Mouse (Mus musculus) right cerebral cortex, adult 2 months (tissue): ENCODE measurements around the gene Sprr4.
"Not testable (repeated sequence)": the region's sequence is repeated elsewhere in the genome, so short reads cannot be mapped to it uniquely, and the experiment has no call there.

Experiments used
- DNase-seq, 2 experiments: peaks; one replicate each; pipeline ENCODE4 v3.0.0; 2021 to 2022; ENCODE audit warnings: low spot score in 2 of 2

Gene Sprr4

DNA sequence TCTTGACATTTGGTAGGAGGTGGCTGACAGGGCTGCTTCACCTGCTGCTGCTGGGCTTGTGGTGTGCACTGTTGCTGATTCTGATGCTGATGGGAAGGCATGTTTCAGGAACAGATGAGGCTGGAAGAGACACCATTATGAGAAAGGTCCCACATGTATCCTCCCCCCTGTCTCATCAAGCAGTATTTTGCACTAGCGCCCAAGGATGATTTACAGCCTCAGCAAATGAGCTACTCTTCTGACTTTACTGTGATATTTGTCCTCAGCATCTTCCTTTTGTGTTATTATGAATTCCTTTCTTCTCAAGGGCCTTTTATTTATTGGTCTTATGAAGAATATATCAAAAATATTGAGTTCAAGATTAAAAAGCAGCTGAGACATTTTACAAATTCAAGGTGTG, at the start of gene Sprr4:
Sprr4 (minus strand) TSS at position 101 of the 400 bp plus-strand sequence.
- DNase-seq: no peak

DNA sequence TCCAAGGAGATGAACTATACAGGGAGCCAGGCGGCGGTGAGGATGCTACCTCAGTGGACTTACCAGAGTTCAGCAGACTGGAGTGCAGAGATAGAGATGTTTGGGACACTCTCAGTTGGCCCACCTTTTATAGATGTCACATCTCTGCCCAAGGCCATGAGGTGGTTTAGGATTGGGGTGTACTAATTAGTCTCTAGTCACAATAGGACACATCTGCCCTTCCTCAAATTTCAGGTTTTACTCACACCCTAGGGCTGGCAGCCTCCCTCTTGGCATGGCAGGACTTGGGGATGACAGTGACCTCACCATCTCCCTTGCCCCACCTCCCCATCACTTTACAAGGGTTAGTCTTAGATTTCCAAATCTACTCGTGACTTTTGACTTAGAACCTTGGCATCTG, 34.1 kb upstream of the Sprr4 start, which contains the start of gene 2310046K23Rik:
2310046K23Rik (minus strand) TSS at position 101 of the 400 bp plus-strand sequence.
- DNase-seq: no peak

GRCm38 (mm10) chr3:92512325-92512724, 12.0 kb upstream of the Sprr4 start:
- DNase-seq: peak in 1 of 2 experiments; percentile 21

GRCm38 (mm10) chr3:92510786-92511185, 10.5 kb upstream of the Sprr4 start:
- DNase-seq: peak; percentile 25 to 30

- DNase-seq: no peak
Observed at GRCm38 (mm10) chr3:92508185-92508584, 7.9 kb upstream of the Sprr4 start.

GRCm38 (mm10) chr3:92503528-92503927, 3.2 kb upstream of the Sprr4 start:
- no peak for DNase-seq

GRCm38 (mm10) chr3:92490262-92490661, 10.0 kb downstream of the Sprr4 start:
- not testable (repeated sequence) for DNase-seq

DNA sequence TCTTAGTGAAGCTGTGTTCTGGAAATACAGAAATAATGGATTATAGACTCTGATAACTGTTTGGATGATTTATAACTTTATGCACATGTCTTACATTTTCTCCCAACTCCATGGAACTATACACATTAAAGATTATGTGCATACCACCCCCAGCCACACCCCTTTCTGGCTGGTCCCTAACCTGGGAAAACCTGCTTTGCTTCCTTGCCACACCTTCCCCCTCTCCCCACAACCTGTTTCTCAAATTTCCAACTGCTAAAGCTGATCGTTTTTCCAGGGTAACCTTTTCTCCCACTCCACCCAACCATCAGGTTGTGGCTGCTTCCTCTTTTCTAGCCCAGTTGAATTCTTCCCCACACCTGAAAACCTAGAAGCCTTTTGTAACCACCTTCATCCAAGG, 14.0 kb downstream of the Sprr4 start:
- DNase-seq: no peak

GRCm38 (mm10) chr3:92485863-92486262, 14.4 kb downstream of the Sprr4 start, which contains the start of gene Sprr1a:
TSS of gene Sprr1a (minus strand) at chr3:92485895.
- no peak for DNase-seq

DNA sequence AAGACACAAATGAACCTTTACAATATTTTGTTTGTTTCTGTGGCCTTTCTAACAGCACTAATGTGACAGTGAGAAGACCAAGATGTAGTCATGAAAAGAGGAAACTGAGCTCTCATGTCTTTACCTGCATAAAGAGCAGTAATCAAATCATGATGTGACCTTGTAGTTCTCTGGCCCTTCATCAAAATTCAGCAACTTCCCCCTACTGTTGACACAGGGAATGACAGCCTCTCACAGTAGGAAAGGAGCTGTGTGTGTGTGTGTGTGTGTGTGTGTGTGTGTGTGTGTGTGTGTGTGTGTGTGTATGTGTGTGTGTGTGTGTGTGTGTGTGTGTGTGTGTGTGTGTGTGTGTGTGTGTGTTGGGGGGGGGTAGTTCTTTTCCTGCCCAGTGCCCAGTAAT, 19.0 kb downstream of the Sprr4 start:
- DNase-seq: not testable (repeated sequence)

DNA sequence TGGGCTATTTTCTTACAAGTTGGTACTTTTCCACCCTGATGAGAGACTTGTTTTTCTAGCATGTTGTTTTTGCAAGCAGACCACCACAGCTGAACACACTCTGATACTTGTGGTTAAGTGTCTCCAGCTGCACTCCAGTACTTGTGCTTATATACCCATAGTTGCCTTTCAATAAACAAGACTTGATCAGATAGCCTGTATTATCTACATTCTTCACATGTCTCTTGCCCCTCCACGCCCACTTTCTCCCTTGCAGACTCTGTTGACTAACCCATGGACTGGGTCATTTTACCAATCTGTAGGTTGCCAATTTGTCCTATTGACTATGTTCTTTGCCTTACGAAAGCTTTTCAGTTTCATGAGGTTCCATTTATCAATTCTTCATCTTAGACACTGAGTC, 30.2 kb downstream of the Sprr4 start:
- DNase-seq: no peak

GRCm38 (mm10) chr3:92467424-92467823, 32.9 kb downstream of the Sprr4 start:
- no peak for DNase-seq

GRCm38 (mm10) chr3:92466576-92466975, 33.7 kb downstream of the Sprr4 start:
- no peak for DNase-seq

GRCm38 (mm10) chr3:92458620-92459019, 41.7 kb downstream of the Sprr4 start, which contains the start of gene Sprr3:
TSS of gene Sprr3 (minus strand) at chr3:92458720.
- DNase-seq: no peak

DNA sequence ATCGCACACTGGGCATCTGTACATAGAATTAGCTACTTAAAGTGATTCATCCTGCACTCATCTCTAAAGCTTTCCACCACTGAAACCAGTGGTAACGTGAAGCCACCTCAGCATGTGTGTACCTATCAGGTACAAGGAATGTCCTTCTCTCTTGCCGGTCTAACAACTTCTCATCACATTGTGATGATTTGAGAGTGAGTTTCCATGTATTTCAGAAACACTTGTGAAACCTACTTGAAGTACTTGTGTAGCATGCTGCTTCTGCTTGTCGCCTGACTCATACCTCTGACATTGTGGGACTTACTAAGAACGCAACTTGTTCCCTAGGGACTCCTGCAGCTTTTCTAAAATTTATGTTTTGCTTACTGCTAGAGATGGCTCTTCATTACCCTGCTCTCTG, 45.1 kb downstream of the Sprr4 start:
- DNase-seq: no peak
